Mouse (Mus musculus) testis, postnatal 10 days (tissue): ENCODE results near the gene Egln2.

Experiments
- DNase-seq: peaks from one replicate; pipeline ENCODE4 v3.0.0; 2021; ENCODE audit warnings: low spot score

Egln2 gene

DNA sequence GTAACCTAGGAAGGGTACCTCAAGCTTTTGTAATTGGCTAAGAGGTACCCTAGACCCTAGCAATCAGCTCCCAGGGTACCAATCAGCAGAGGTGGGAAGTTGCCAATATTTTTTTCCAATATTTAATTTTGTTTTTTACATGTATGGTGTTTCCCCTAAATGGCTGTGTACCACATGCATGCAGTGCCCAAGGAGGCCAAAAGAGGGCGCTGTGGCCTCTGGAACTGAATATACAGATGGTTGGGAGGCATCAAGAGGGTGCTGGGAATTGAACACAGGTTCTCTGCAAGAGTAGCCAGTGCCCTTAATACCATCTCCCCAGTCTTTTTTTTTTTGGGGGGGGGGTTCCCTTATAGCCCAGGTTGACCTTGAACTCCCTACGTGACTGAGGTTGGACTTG is 35.2 kb downstream of the Egln2 start:
- DNase-seq = no peak

DNA sequence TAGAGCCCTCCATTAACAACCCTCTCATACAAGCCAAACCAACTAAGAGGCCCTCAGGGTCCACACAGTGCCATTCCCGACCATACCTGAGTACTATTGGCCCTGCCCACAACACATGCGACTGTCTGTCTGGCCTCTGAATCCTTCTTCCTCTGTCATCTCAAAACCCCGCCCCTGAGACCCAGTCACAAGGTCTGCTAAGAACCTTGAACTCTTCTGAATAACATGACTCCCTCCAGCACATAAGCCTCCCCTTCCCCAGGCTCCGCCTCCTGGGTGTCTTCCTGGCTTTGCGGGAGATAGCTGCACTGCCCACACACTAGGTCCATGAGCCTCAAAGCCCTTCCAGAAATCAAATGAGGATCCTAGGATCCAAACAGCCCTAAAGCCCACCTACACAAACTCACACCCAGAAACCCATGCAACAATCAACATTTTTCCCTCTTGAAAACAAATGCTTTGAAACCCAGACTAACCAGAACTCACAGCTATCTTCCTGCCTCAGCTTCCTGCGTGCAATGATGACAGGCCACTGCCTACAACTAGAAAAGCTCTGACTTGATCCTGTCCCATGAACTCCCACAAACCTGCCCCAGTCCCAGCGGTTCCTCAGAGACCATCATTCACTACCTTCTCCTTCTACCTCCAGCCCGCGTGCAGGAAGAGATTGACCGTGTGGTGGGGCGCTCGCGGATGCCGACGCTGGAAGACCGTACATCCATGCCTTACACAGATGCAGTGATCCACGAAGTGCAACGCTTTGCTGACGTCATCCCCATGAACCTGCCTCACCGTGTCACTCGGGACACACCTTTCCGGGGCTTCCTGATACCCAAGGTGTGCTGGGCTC is 35.9 kb downstream of the Egln2 start:
- DNase-seq = no peak

DNA sequence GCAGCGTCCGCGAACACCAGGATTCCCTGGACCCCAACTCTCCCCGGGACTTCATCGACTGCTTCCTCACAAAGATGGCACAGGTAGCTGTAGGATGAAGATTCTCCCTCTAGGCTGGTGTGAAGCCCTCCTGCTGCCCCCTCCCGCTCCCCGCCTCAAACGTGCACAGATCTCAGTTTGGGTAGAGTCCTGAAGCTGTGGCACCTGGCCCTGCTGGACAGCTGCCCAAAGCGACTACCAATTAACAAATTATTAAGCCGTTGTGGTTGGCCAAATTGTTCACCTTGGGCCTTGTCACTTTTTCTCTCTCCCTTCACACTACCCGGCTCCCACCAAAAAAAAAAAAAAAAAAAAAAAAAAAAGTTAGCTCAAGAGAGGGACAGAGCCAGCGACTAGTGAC is 36.8 kb downstream of the Egln2 start:
- DNase-seq = peak; percentile 42

DNA sequence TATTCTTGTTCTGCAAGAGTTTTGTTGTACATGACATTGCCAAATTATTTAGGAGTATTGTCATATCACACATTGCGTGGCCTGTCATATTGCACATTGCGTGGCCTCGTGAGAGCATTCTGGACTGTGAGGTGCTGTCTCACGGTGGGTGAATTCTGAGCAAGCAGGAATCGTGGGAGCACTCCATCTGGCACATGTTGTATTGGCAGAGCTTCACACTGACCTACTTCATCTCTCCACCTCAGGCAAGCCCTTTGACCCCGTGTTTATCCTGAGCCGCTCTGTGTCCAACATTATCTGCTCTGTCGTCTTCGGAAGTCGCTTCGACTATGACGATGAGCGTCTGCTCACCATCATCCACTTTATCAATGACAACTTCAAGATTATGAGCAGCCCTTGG is 37.7 kb downstream of the Egln2 start:
- DNase-seq = peak; percentile 35

DNA sequence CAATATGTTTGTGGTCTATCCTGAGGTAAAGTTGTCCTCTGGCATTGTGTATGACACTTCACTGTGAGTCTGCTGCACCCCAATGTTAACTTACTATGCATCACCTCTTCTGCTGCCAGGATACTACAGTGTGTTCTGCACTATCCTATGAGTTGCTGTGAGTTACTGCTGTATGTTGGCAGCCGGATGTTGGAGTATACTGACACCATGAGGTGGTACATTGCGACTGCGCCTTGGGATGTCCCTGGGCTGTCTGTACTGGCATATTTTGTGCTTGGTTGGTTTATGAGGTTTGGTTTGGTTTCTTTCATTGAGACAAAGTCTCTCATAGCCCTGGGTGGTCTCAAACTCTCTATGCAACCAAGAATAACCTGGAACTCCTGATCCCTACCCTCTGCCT is 38.4 kb downstream of the Egln2 start:
- peak; percentile 64 for DNase-seq

DNA sequence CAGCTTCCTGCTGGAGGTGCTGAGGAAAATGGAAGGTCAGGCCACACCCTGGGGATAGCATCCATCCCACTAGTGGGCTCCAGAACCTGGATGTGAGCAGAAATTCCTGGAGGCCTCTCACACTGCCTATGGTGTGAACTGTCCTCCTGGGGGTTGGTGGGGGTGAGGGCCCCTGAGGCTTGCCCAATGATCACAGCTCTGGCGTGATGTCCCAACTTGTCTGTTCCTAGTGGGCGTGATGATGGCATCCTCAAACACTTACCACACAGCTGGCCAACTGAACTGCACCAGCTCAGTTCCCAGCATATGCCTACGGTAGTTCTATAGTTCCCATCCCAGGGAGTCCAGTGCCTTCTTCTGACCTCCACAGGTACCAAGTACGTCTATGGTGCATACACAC is 41.6 kb downstream of the Egln2 start:
- no peak for DNase-seq

DNA sequence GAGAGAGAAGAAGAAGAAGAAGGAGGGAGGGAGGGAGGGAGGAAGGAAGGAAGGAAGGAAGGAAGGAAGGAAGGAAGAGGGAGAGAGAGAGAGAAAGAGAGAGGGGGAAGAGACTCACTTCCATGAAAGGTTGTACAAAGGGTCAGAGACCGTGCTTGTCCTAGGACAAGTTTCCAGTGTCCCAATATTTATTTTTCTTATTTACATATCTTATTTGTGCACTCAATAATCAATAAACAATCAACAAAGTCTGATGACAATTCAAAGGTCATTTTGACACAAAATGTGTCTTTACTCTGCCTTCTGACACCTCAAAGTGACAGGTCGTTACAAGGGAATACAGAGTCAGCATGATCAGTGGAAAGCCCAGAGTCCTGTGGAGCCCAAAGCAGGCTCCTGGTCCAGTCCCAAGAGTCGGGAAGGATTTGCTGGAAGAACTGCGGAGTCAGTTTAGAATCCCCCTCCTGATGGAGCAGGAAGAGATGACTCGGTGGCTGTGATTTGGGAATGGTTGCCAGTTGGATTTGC is 42.2 kb downstream of the Egln2 start:
- DNase-seq = no peak

DNA sequence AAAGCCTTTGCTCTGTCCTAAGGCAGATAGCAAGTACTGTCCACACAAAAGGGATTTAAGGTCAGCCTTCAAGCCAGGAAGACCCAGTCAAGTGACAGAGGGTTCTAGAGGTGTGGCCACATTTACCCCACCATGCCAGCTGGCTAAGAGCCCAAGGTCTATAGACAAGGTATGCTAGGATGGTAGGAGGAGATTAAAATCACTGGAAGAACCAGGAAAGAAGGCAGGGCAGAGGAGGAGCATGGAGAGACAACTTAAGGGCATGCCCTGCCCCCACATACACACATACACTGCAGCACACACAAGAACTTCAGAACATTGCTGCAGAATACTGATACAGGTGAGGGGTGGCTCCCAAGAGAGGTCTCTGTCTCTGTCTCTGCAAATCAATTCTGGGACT is 46.9 kb downstream of the Egln2 start, which contains the start of gene Cyp2f2:
Gene Cyp2f2, plus strand, starts transcription at position 234 of the 400 bp plus-strand sequence.
- DNase-seq = no peak

DNA sequence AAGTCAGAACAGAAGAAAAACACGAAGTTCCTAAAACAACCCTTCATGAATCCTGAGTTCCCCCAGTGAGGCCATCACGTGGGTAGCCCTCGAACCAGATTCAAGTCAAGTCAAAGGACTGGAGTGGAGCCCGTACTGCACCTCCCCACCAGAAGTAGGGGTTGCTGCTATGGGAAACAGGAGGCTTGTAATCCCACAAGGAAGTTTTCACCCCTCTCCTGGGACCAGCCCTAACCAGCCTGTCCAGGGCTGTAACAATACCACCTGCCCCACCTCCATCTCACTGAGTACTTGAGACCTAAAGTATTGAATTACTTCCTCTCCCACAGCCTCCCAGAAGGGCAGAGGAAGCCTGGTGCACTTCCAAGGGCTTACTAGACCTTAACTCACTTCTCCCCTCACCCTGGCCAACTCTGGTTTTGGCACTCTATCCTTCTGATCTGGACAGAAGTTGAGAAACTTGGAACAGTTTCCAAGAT is 48.5 kb downstream of the Egln2 start:
- no peak for DNase-seq

DNA sequence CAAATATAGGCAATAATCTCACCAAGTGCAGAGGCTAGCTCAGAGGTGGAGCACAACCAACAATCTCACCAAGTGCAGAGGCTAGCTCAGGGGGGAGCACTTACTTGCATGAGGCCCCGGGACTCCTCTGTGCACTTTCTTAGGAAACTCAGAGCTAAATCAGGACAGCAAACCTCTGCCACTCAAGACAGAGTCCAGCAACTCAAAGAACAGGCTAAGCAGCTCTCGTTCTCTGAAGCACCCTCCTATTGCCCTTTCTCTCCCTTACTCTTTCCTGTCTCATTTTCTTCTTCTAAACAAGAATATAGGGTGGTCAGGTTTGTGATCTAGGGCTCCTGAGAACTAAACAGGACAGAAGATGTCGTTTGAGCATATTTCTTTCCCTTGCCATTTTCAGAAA is 54.6 kb downstream of the Egln2 start:
- DNase-seq = no peak

DNA sequence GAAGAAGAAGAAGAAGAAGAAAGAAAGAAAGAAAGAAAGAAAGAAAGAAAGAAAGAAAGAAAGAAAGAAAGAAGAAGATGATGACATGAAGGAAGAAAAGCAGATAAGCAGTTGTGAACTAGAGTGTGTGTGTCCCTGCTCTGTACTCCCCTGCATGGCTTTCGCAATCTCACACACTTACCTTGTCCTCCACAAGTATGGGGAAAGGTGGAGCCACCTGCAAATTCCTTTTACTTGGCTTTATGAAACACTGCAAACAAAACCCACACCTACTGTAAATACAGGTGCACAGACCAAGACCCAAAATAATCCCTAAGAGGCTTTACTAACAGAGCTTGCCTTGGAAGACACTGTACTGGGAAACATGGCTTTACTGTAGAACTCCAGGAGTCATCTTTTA is 55.6 kb downstream of the Egln2 start:
- no peak for DNase-seq

DNA sequence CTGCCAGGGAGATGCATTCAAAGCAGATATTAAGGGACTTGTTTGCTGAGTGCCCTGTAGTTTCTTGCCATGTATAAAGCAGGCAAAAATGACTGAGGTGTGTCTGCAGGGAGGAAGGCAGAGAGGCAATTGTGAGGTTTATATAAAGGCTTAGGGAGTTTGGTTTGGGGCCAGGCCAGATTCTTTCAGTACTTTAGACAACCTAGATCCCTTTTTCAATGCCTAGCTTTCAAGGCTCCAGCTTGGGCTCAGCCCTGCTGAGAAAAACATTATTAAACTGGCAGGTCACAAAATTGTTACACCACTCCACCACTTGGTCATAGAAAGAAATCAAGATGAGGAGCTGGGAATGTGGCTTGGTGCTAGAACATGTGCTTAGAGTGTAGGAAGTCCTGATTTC is 56.3 kb downstream of the Egln2 start:
- DNase-seq = no peak
